Mouse (Mus musculus): ENCODE results near the gene 5830473C10Rik.

5830473C10Rik gene

DNA sequence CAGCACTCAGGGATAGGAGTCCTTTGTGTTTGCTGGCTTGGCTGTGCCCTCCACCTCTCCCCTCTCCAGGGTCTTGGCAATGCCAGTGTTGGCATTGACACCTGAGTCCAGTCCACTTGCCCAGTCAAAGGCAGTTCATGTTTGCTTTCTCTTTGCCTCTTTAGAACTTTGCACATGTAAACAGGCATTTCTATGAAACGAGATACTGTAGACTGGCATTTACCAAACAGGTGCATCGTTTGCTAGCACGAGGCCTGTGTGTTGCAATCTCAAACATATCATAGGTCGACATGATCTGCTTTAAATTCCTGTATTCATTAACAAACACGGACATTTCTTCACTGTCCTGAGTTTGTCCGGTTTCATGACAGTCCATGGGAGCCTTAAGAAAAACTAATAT is at the start of gene 5830473C10Rik:
5830473C10Rik (plus strand) TSS at position 365 of the 400 bp plus-strand sequence.
- no peak for DNase-seq

- no peak for DNase-seq
Measured at GRCm38 (mm10) chr5:90512288-90512955, 48.5 kb upstream of the 5830473C10Rik start.

DNA sequence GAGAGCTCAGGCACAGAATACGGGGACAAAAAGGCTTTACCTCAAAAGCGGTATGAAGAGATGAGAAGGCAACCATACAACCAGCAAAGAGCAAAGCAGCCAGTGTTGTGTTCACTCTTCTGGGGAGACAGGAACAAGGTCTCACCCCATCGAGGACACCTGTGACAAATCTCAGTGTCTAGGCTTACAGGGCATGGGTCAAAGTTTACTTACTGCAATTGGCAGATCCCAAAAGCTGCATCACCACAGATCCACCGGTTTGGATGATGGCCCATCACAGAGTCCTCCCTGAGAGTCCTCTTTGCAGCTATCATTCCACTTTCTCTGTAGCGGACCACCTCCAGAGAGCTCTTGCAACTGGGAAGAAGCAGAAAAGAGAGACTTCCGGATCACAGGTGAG is 45.3 kb upstream of the 5830473C10Rik start:
- DNase-seq = no peak

DNA sequence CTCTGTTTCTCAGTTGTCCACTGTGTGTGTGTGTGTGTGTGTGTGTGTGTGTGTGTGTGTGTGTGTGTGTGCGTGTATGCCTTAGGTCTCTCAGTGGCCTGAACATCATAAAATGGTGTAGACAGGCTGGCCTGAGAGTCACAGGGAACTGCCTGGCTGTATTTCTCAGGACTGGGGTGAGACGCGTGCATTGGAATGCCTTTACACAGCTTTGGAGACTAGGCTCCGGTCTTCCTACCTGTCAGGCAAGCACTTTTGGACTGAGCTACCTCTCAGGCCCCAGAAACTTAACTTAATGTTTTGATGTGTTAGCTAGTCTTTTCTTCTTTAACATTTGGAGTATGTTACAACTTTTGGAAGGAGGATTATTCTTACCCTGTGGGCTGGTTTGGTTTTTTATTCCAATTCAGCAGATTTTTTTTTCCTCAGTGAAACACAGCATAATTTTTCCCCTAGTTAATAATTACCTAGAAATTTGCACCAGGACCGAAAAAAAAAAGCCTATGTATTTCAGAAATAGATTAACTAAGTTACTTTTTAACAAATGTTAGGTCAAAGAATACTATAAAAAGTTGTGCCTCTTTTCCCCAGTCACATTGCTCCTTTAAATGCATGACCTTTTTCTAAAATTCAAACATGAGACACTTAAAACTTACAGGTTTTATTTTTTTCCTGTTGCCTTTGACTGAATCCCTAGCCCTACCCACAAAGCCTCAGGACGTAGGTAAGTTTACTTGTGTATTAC is 42.4 kb upstream of the 5830473C10Rik start, which contains the start of gene Afm:
Afm (plus strand) TSS at position 577 of the 745 bp plus-strand sequence.
- DNase-seq = no peak

DNA sequence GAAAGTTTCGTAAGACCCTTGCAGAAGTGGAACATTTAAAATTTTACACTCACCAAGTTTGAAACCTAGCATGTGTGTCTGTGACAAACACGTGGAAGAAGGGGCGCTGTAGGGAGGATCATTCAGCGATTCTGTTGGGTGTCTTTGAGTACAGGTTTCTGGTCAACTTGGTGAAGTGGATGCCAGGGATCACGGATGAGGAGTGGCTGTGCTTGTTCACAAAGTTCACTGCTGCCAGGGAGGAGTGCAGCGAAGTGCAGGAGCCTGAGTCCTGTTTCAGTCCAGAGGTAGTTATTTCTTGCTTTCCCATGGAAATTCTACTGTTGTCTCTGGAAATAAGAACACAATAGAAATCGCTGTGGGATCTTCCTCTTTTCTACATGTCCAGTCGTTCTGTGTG is 9.7 kb upstream of the 5830473C10Rik start:
- DNase-seq = no peak

DNA sequence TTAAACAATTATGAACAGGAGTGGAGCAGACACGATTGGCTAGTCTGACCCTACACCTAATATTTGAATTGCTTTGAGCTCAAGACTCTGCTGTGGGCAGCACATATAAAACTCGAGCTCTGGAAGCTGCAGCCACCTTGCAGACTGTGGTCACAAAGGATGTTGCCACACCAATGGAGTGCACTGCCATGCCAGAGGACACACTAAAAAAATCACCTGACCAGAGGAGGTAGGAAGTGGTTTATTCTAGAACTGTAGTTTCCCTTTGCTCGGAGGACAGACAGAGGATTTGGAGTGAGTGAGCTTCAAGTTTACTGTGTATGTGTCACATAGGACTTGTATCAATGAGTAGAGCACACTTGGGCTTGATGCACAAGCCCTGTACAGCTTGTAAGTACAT is 4.9 kb upstream of the 5830473C10Rik start:
- no peak for DNase-seq

- no peak for DNase-seq
Measured at GRCm38 (mm10) chr5:90561721-90562275, 891 bp downstream of the 5830473C10Rik start.

- no peak for DNase-seq
Measured at GRCm38 (mm10) chr5:90562880-90563279, 2.0 kb downstream of the 5830473C10Rik start.

DNA sequence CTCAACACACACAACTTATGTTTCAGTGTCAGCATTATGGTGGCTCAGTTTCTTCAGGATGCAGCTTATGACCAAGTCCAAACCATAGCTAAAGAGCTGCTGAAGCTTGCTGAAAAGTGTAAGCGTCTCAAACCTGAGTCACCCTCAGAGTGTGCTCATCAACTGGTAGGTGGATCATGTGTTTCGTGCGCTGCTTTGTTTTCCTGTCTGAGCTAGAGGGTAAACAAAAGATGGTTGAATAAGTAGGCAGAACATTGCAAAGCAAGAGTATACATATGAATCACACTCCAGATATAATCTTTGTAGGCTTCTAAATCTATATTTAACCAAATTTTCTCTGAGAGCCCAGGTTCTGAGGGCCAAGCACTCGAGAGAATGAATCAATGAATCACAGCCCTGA is 3.3 kb downstream of the 5830473C10Rik start:
- DNase-seq = no peak

- no peak for DNase-seq
Measured at GRCm38 (mm10) chr5:90565205-90565604, 4.3 kb downstream of the 5830473C10Rik start.

GRCm38 (mm10) chr5:90567788-90568187 is 6.9 kb downstream of the 5830473C10Rik start:
- no peak for DNase-seq

- no peak for DNase-seq
Measured at GRCm38 (mm10) chr5:90568338-90568737, 7.4 kb downstream of the 5830473C10Rik start.

- DNase-seq = no peak
Measured at GRCm38 (mm10) chr5:90571216-90571615, 10.3 kb downstream of the 5830473C10Rik start.

- DNase-seq = no peak
Measured at GRCm38 (mm10) chr5:90577751-90578150, 16.8 kb downstream of the 5830473C10Rik start.

DNA sequence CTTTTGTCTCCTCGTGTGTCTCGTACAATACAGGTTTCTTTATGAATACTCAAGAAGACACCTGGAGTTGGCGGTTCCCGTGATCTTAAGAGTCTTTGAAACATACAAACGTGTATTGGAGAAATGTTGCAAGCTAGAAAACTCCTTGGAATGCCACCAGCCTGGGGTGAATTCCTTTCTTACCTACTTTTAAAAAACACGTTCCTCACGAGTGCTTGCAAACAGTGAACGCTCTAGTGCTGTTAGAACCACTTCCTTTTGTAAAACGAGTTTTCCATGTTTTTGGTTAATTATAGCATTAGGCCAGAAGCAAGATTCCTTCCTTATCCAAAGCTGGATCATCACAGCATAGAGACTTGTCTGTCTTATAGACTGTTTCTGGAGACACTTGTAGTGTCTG is 18.6 kb downstream of the 5830473C10Rik start:
- no peak for DNase-seq

DNA sequence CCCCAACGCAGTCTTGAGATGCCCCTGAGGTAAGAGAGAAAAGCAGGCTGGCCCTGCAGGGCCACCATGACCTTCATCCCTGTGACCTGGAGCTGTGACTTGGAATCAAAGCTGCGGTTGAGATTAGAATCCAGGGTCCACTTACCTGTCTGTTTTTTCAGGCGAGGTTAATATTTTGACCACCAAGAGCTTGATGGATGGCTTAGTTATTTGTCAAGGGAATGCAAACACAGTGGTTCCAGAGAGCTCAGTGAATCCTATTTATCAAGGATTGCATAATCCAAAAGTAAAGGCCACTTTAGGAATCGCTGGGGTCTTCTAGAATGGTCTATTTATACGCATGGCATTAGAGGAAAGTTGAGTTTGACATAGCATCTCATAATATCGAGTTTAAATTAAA is 21.3 kb downstream of the 5830473C10Rik start:
- DNase-seq = no peak

DNA sequence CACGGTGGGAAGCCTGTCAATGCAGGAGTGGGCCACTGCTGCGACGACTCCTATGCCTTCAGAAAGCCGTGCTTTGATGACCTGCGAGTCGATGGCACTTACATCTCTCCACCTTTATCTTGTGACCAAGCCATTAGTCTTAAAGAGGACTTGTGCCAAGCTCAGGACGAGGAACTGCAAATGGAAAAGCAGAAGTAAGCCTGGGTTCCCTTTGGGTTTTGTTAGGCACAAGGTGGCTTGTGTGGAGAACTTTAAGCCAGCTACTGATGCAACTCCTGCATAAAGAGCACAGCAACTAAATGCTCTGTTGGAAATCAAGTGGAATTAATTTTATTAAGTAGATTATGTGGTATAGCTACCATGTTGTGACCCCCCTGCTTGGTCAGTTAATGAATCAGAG is 23.9 kb downstream of the 5830473C10Rik start:
- DNase-seq = no peak

DNA sequence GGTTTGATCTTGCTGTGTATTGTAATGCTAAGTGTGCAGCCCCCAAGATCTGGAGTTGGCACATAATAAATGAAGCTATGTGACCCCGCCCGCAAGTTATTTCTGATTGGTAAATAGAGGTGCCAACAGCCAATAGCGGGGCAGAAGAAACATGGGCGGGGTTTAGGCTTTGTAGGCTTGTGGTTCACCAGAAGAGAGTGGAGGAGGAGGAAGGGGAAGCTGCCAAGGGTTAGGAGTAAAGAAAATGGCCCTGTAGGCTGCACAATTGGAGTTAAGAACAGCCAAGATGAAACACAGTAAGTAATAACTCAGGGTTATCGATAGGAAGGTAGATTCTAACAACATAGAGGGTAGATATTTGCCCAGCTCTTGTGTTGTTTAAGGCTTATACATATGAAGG is 25.6 kb downstream of the 5830473C10Rik start:
- no peak for DNase-seq

GRCm38 (mm10) chr5:90588104-90588503 is 27.2 kb downstream of the 5830473C10Rik start:
- DNase-seq = no peak

GRCm38 (mm10) chr5:90588708-90589595 is 28.0 kb downstream of the 5830473C10Rik start:
- DNase-seq = peak; percentile 28

GRCm38 (mm10) chr5:90590676-90591075 is 29.8 kb downstream of the 5830473C10Rik start:
- no peak for DNase-seq

DNA sequence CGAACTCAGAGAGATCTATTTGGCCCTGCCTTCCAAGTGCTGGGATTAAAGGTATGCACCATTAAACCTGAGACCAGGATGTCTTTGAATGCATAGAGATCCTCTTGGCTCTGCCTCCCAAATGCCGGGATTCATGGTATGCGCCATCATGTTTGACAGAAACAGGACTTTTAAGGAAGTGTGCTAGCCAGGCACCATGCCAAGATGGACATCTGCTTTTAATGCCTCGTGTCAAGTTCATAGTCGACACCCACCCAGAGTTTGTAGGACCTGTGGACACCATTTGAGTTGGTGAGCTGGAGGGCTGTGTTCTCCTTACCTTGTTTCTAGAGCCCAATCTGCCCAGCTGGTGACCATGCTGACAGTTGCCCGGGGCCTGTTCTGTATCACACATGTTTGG is 31.0 kb downstream of the 5830473C10Rik start:
- DNase-seq = no peak

DNA sequence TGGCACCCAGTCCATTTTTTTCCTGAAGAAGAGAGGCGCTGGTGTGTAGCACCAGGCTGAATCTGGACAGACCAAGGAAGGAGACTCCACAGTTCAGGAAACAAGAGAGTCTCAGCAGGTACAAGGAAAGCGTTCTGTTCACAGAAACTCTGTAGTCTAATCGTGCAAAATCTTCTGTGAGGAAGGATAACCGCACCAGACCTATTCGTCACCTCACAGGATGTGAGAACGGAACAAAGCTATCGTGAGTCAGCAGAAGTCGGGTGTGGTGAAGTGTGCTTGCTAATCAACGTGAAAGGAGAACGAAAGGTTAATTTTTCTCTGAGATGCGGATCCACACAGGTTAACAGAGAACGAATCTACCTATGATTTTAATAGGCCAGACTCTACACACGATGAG is 34.0 kb downstream of the 5830473C10Rik start:
- DNase-seq = no peak
